Mouse (Mus musculus): Measurements from ENCODE around the gene Nrros.
"Not testable (repeated sequence)": the region's sequence is repeated elsewhere in the genome, so short reads cannot be mapped to it uniquely, and the experiment has no call there.

Gene Nrros

GRCm38 (mm10) chr16:32114968-32115695 is 50.3 kb downstream of the Nrros start:
- peak; percentile 83 for DNase-seq (ENCODE audit: low read depth)

GRCm38 (mm10) chr16:32114406-32114805 is 51.0 kb downstream of the Nrros start:
- no peak for DNase-seq (ENCODE audit: low read depth)

GRCm38 (mm10) chr16:32113541-32114218 is 51.7 kb downstream of the Nrros start:
- peak; percentile 63 for DNase-seq (ENCODE audit: low read depth)

- DNase-seq (ENCODE audit: low read depth): no peak
These were observed 54.3 kb downstream of the Nrros start for GRCm38 (mm10) chr16:32110951-32111699.

GRCm38 (mm10) chr16:32108578-32108977 is 56.8 kb downstream of the Nrros start:
- no peak for DNase-seq (ENCODE audit: low read depth)

- DNase-seq (ENCODE audit: low read depth): no peak
These were observed 57.2 kb downstream of the Nrros start for GRCm38 (mm10) chr16:32108170-32108569.

GRCm38 (mm10) chr16:32107342-32108045 is 57.9 kb downstream of the Nrros start:
- DNase-seq (ENCODE audit: low read depth): no peak

- DNase-seq (ENCODE audit: low read depth): no peak
These were observed 59.7 kb downstream of the Nrros start for GRCm38 (mm10) chr16:32105698-32106097.

GRCm38 (mm10) chr16:32102295-32102694 is 63.1 kb downstream of the Nrros start:
- DNase-seq (ENCODE audit: low read depth): no peak

- peak; percentile 85 for DNase-seq (ENCODE audit: low read depth)
These were observed 65.7 kb downstream of the Nrros start, which contains the start of the genes Pigx and Cep19 for GRCm38 (mm10) chr16:32099638-32100150. Gene Pigx, minus strand, starts transcription at chr16:32099740. Gene Cep19, plus strand, starts transcription at chr16:32099800.

GRCm38 (mm10) chr16:32098897-32099637 is 66.3 kb downstream of the Nrros start:
- no peak for DNase-seq (ENCODE audit: low read depth)

- not testable (repeated sequence) for DNase-seq (ENCODE audit: low read depth)
These were observed 67.6 kb downstream of the Nrros start for GRCm38 (mm10) chr16:32097757-32098156.
